Mouse (Mus musculus) gastrocnemius, postnatal 36 days (tissue): ENCODE data around the gene Timm8a2. TPM values are rescaled to one million over a fixed set of nuclear protein-coding genes. Genes with fewer than 3 reads are reported as not detected.
A peak's percentile ranks its signal among the peaks of the same experiment; 100 is the strongest.

ENCODE experiments used
- DNase-seq, 2 experiments: peaks; one replicate each; pipeline ENCODE4 v3.0.0; 2022
- intact Hi-C: fragments of 180-260 bp; cut with DNase I; formaldehyde crosslinking; loops from one replicate; pipeline ENCODE4 v1.15.1; 2025
- long read RNA-seq, 2 experiments: library from polyadenylated mRNA; stranded (forward); transcript quantifications; one replicate each; pipeline ENCODE4 v2.0.0; 2021
- total RNA-seq, 2 experiments: library from RNA; stranded (reverse); gene quantifications; 2 replicates each; pipeline ENCODE4 v1.2.3; 2021

The Timm8a2 gene
- not detected for total RNA-seq
- long read RNA-seq, experiment 1: 0 reads
- long read RNA-seq, experiment 2: 0 reads

- no peak for DNase-seq
- intact Hi-C loops: no loop called here
These were observed at the start of gene Timm8a2 for GRCm38 (mm10) chr14:122034451-122034850. Timm8a2 (plus strand) TSS chr14:122034674.

- intact Hi-C loops: no loop called here
- DNase-seq: no peak
These were observed 49.0 kb upstream of the Timm8a2 start for GRCm38 (mm10) chr14:121985477-121985876.

- intact Hi-C loops: no loop called here
These were observed 48.4 kb upstream of the Timm8a2 start for GRCm38 (mm10) chr14:121986028-121986427.

DNA sequence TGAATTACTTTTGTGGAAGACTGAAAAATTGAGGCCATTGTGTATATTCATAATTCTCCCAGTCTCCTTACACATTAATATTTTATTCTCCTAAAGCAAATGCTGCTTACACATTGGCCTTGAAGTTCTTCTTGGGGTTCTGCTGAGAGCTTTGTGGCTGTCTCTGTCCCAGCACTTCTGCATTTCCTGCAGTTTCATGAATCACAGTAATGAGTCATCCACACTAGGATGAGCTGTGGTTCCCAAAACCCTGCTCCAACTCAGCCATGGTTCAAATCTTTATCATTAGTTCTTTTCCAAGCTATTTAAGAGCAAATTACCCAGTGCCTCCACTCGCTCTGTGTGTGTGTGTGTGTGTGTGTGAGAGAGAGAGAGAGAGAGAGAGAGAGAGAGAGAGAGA lies 47.2 kb upstream of the Timm8a2 start:
- intact Hi-C loops: no loop called here
- no peak for DNase-seq

More at GRCm38 (mm10) chr14:121986028-121986427, 48.4 kb upstream of the Timm8a2 start:
- DNase-seq: no peak

DNA sequence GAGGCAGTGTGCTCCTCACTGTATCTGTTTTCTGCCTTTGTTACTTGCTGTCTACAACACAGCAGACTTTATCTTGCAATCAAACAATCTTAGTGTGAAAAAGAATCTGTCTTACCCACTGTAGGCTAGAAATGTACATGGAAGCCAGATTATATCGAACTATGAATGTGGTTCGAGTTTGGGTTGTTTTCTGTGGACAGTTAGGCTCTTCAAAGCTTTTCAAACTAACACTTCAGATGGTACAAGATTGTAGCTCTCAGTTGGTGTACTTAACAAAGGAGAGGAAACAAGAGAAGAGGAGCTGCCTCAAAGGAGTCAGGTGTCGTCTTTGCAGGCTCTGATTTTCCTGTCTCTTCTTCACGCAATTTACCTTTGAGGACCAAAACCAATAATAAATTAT lies 46.8 kb upstream of the Timm8a2 start:
- no peak for DNase-seq
- intact Hi-C loops: no loop called here

DNA sequence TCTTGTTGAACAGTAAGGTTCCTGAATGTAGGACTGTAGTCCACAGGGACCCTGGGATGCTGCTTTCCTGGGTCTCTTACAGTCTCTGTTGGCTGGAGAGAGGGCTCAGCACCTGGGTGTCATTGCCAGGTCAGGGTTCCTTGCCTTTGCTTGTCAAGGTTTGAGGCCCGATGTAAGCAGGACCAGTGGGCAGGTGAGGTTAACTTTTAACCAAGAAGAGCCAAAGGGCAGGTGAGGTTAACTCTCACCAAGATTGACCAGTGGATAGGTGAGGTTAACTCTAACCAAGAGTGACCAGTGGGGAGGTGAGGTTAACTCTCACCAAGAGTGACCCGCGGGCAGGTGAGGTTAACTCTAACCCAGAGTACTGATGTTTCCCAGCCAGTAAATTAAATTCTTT lies 45.1 kb upstream of the Timm8a2 start:
- intact Hi-C loops: no loop called here

GRCm38 (mm10) chr14:121989869-121990268 lies 44.6 kb upstream of the Timm8a2 start:
- intact Hi-C loops: no loop called here
- no peak for DNase-seq

More for the DNA sequence above, 45.1 kb upstream of the Timm8a2 start:
- DNase-seq: no peak

GRCm38 (mm10) chr14:121990897-121991296 lies 43.6 kb upstream of the Timm8a2 start:
- intact Hi-C loops: no loop called here
- DNase-seq: no peak

- no peak for DNase-seq
- intact Hi-C loops: no loop called here
These were observed 42.6 kb upstream of the Timm8a2 start for GRCm38 (mm10) chr14:121991921-121992320.

- no peak for DNase-seq
- intact Hi-C loops: no loop called here
These were observed 41.8 kb upstream of the Timm8a2 start for GRCm38 (mm10) chr14:121992395-121993280.

- DNase-seq: no peak
These were observed 40.9 kb upstream of the Timm8a2 start for GRCm38 (mm10) chr14:121993616-121994015.

DNA sequence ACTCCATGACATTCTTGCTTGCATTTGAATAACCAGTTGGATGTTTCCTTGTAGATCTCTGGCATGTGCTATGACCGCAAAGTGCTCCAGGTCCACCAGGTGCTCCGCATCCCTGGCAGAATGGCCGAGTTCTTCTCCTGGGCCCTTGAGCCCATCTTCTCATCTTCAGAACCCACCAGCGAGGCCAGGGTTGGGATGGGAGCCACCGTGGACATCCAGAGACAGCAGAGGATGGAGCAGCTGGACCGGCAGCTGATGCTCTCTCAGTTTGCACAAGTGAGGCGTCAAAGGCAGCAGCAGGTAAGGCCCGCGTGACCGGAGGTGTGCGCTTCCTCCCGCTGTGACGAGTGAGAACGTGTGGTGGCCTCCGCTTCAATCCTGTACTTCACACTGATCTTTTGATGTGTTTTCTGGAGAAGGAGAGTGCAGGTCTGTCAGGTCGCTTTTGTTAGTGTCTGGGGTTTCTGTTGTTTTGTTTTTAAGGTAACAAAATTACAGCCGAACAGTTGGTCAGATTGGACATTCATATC lies 40.2 kb upstream of the Timm8a2 start:
- no peak for DNase-seq
- intact Hi-C loops: loop anchor here (2.0 kb wide), 1 partner anchor 19 kb away; no protein-coding TSS in a partner anchor

More at GRCm38 (mm10) chr14:121993616-121994015, 40.9 kb upstream of the Timm8a2 start:
- intact Hi-C loops: loop anchor here (2.0 kb wide), 1 partner anchor 19 kb away; no protein-coding TSS in a partner anchor

DNA sequence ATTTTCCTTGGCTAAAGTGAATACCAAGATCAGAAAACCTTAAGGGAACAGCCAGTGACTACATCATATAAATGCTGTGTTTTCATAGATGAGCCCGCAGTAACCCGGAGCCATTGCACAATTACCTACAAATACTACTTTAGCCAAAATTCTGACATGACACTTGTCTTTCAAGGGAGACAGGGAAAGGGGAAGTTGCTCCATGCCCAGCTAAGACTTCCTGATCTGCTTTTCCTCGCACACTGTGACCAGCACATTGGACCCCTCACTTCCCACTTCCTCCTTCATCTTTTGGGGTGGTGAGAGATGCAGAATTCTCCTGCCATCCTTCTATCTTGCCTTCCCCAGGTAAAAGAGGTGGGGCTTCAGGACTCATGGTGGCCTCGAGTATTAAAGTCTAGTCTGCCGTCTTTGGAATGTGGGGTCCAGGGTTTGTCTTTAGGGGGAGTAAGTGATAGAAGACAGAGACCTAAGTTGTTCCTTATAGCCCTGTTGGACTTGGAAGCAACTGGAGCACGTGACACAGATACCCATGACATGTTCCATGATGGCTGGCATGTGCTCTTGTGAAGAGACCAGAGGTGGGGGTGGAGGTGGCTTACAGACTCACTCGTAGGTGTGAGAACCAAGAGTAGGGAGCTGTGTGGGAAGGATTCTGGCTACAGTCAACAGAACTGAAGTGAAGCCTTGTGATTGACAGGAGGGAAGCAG lies 39.5 kb upstream of the Timm8a2 start:
- intact Hi-C loops: loop anchor here (2.0 kb wide), 1 partner anchor 20 kb away; no protein-coding TSS in a partner anchor
- DNase-seq: no peak

DNA sequence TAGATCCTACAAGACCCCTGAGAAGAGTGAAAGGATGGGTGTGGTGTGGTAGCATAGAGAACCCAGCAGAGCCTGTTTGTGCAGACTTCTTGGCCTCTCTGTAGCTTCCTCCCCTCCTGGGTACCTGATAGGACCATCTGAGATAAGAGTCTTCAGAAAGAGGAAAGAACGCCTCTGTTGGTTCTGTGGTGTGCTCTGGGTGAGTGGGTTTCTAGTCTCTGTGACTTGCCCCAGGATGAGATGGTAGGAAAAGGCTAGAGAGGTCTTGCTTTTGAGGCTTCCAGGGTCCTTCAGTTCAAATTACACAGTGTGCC lies 39.0 kb upstream of the Timm8a2 start:
- intact Hi-C loops: loop anchor here (2.0 kb wide), 1 partner anchor 21 kb away; no protein-coding TSS in a partner anchor
- DNase-seq: no peak

GRCm38 (mm10) chr14:121996786-121997185 lies 37.7 kb upstream of the Timm8a2 start:
- intact Hi-C loops: no loop called here
- peak; percentile 38 to 65 for DNase-seq

GRCm38 (mm10) chr14:121999455-121999854 lies 35.0 kb upstream of the Timm8a2 start:
- DNase-seq: no peak
- intact Hi-C loops: no loop called here

GRCm38 (mm10) chr14:122000346-122001105 lies 33.9 kb upstream of the Timm8a2 start:
- intact Hi-C loops: no loop called here
- no peak for DNase-seq

GRCm38 (mm10) chr14:122002224-122002623 lies 32.2 kb upstream of the Timm8a2 start:
- DNase-seq: no peak
- intact Hi-C loops: no loop called here

DNA sequence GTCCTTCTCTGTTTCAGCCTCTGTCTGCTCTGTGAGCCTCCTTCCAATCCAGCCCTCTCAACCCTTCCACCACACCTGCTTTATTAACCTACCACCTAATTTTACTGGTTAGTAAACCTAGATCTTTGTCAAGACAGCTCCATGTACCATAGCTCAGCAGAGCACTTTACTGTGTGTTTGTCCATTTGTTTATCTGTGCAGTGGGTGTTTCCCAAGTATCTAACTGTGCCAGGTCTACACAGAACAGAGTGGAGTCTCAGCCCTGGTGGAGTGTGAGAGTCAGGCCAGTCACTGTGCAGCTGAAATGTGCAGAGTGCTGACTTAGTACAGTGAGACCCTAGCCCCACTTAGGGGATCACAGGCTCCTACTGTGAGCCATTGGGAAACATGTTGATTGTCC lies 30.7 kb upstream of the Timm8a2 start:
- DNase-seq: no peak
- intact Hi-C loops: loop anchor here (2.0 kb wide), 1 partner anchor 21 kb away; no protein-coding TSS in a partner anchor

DNA sequence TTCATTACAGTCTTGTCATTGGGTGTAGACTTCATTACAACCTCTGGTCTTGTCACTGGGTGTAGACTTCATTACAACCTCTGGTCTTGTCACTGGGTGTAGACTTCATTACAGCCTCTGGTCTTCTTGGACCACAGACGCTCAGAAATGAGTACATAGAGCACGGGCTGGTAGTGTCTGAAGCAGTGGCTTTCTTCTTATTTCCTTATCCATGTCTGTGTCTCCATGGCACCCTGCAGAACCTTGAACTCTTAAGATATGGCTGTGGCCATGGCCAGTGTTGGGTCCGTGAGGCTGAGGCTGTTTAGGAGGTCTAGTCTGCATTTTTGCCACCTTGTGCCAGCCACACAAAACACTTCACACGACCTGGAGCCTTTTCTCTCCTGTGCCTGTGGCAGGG lies 26.2 kb upstream of the Timm8a2 start:
- no peak for DNase-seq
- intact Hi-C loops: no loop called here
